Mouse (Mus musculus): Measurements from ENCODE around the gene Olfr270.

GRCm38 (mm10) chr4:52917311-52917688 is 47.0 kb upstream of the Olfr270 start:
- TF ChIP-seq TAL1 (IDR thresholded peaks at IDR 0.05; ENCODE audit: low read length) = no peak
- TF ChIP-seq GATA1 (IDR thresholded peaks at IDR 0.05; ENCODE audit: low read length) = no peak
